Mouse (Mus musculus) neural tube, embryonic 15.5 days (tissue): ENCODE measurements around the gene Dpysl4. TPM values are rescaled to one million over a fixed set of nuclear protein-coding genes. Genes with fewer than 3 reads are reported as not detected.

Source experiments
- ATAC-seq: fragments of 200-750 bp; cut with Nextera tagmentation; 2 replicates; pipeline ENCODE4 v1.8.0; 2017; ENCODE audit warnings: mild to moderate bottlenecking, moderate TSS enrichment, moderate library complexity; ENCODE audit not compliant: low FRiP score
- H3K27ac ChIP-seq: fragments of 300-500 bp; sonication (generic); replicated peaks from 2 replicates; pipeline ENCODE4 v1.5.1; 2015; ENCODE audit warnings: mild to moderate bottlenecking, inconsistent platforms
- H3K27me3 ChIP-seq: fragments of 300-500 bp; sonication (generic); replicated peaks from 2 replicates; pipeline ENCODE4 v1.6.1; 2015; ENCODE audit warnings: inconsistent platforms
- H3K36me3 ChIP-seq: fragments of 300-500 bp; sonication (generic); 2 replicates; pipeline ENCODE4 v1.6.1; 2015; ENCODE audit warnings: inconsistent platforms
- H3K4me1 ChIP-seq: fragments of 300-500 bp; sonication (generic); 2 replicates; pipeline ENCODE4 v1.6.1; 2015; ENCODE audit warnings: inconsistent platforms
- H3K4me2 ChIP-seq: fragments of 300-500 bp; sonication (generic); 2 replicates; pipeline ENCODE4 v1.6.1; 2015; ENCODE audit warnings: inconsistent platforms, mild to moderate bottlenecking, moderate library complexity
- H3K4me3 ChIP-seq: fragments of 300-500 bp; sonication (generic); replicated peaks from 2 replicates; pipeline ENCODE4 v1.5.1; 2015; ENCODE audit warnings: mild to moderate bottlenecking, inconsistent platforms
- H3K9ac ChIP-seq: fragments of 300-500 bp; sonication (generic); replicated peaks from 2 replicates; pipeline ENCODE4 v1.6.1; 2015; ENCODE audit warnings: mild to moderate bottlenecking, inconsistent platforms
- H3K9me3 ChIP-seq: fragments of 300-500 bp; sonication (generic); replicated peaks from 2 replicates; pipeline ENCODE4 v1.6.1; 2016; ENCODE audit warnings: inconsistent platforms
- WGBS: fragments of 180-500 bp; shearing (Covaris S2); methylation state at CpG from one replicate; pipeline ENCODE4 v1.1.7; 2015; ENCODE audit warnings: mixed read lengths; 5-methylcytosine and 5-hydroxymethylcytosine counted together
- polyA plus RNA-seq: library from polyadenylated mRNA; unstranded; fragments of >200 nt; fragmentation: Nextera tagmentation; extraction: Ambion mirVana; gene quantifications from 2 replicates; pipeline ENCODE4 v1.2.1, GENCODE M21; 2015

Gene Dpysl4
- polyA plus RNA-seq, 1 experiment from 2014 or later, result 181 TPM

GRCm38 (mm10) chr7:139101286-139101804, 15.5 kb downstream of the Dpysl4 start:
- Histone ChIP-seq H3K4me3 (no peak overlapping the region), H3K27ac (peak overlapping the region; percentile 45; the same call in 1 of the 2 replicates), H3K36me3 (peaks cover 45% of the 10 kb centered on the region), H3K4me2 (no peak overlapping the region), H3K4me1 (no peaks in the 10 kb centered on the region), H3K27me3 (no peaks in the 10 kb centered on the region), H3K9me3 (no peaks in the 10 kb centered on the region), H3K9ac (no peak overlapping the region)
- no peak for ATAC-seq
- WGBS, result 84% methylated on average over 10 of the region's 10 CpGs

DNA sequence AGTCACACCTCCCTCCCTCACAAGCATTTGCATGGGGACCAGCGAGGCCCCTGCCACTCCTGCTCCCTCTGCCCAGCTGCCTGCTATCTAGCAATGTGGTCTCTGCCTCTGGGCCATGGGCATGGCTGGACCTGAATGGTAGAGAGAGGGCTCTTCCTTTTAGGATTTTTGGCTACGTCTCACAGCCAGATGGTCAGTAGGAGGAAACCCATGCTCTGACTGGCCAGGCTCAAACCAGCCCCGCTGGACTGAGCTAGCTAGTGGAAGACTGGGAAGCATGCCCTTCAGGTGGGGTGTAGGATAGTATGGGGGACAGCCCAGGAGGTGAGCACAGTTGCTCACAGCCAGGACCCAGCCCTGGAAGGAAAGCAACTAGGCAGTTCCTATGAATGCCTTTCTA, 16.0 kb downstream of the Dpysl4 start:
- peaks cover 41% of the 10 kb centered on the region for H3K36me3 ChIP-seq
- WGBS, result 68% methylated on average over 3 of the region's 3 CpGs
- H3K9ac ChIP-seq, result no peak overlapping the region
- ATAC-seq, result no peak
- H3K27me3 ChIP-seq, result no peaks in the 10 kb centered on the region
- H3K27ac ChIP-seq, result 0 out of 2 replicates have a peak overlapping the region, but pooled peaks have one; percentile 13
- H3K4me1 ChIP-seq, result no peaks in the 10 kb centered on the region
- no peak overlapping the region for H3K4me2 ChIP-seq
- H3K9me3 ChIP-seq, result no peaks in the 10 kb centered on the region
- no peak overlapping the region for H3K4me3 ChIP-seq

GRCm38 (mm10) chr7:139103960-139104381, 18.2 kb downstream of the Dpysl4 start:
- WGBS, result 50% methylated on average over 10 of the region's 10 CpGs
- Histone ChIP-seq H3K9me3 (no peaks in the 10 kb centered on the region), H3K27me3 (no peaks in the 10 kb centered on the region), H3K9ac (no peak overlapping the region), H3K4me3 (no peak overlapping the region), H3K27ac (no peak overlapping the region), H3K4me2 (no peak overlapping the region), H3K4me1 (no peaks in the 10 kb centered on the region), H3K36me3 (peaks cover 24% of the 10 kb centered on the region)
- 0 out of 2 replicates have a peak, but pooled peaks have one; percentile 29 for ATAC-seq

- H3K4me1 ChIP-seq, result no peaks in the 10 kb centered on the region
- no peaks in the 10 kb centered on the region for H3K27me3 ChIP-seq
- H3K9me3 ChIP-seq, result no peaks in the 10 kb centered on the region
- ATAC-seq, result no peak
- H3K4me3 ChIP-seq, result no peak overlapping the region
- H3K27ac ChIP-seq, result no peak overlapping the region
- WGBS, result 88% methylated on average over 5 of the region's 5 CpGs
- peaks cover 14% of the 10 kb centered on the region for H3K36me3 ChIP-seq
- H3K9ac ChIP-seq, result no peak overlapping the region
- H3K4me2 ChIP-seq, result no peak overlapping the region
Measured at GRCm38 (mm10) chr7:139105076-139105475, 19.3 kb downstream of the Dpysl4 start.

GRCm38 (mm10) chr7:139105705-139106104, 19.9 kb downstream of the Dpysl4 start:
- no peak for ATAC-seq
- Histone ChIP-seq H3K27me3 (no peaks in the 10 kb centered on the region), H3K4me1 (no peaks in the 10 kb centered on the region), H3K27ac (no peak overlapping the region), H3K9ac (no peak overlapping the region), H3K4me2 (no peak overlapping the region), H3K9me3 (no peaks in the 10 kb centered on the region), H3K36me3 (peaks cover 8% of the 10 kb centered on the region), H3K4me3 (no peak overlapping the region)
- 83% methylated on average over 7 of the region's 7 CpGs for WGBS

GRCm38 (mm10) chr7:139107908-139108650, 22.3 kb downstream of the Dpysl4 start:
- Histone ChIP-seq H3K4me3 (no peak overlapping the region), H3K4me2 (no peak overlapping the region), H3K9me3 (no peaks in the 10 kb centered on the region), H3K9ac (no peak overlapping the region), H3K36me3 (no peaks in the 10 kb centered on the region), H3K27me3 (no peaks in the 10 kb centered on the region), H3K4me1 (no peaks in the 10 kb centered on the region), H3K27ac (no peak overlapping the region)
- ATAC-seq, result no peak
- WGBS, result 86% methylated on average over 9 of the region's 9 CpGs

GRCm38 (mm10) chr7:139119152-139119774, 33.5 kb downstream of the Dpysl4 start:
- ATAC-seq, result peak; percentile 68
- Histone ChIP-seq H3K4me2 (no peak overlapping the region), H3K4me3 (no peak overlapping the region), H3K4me1 (no peaks in the 10 kb centered on the region), H3K9ac (no peak overlapping the region), H3K27ac (no peak overlapping the region), H3K36me3 (no peaks in the 10 kb centered on the region), H3K27me3 (no peaks in the 10 kb centered on the region), H3K9me3 (no peaks in the 10 kb centered on the region)
- 43% methylated on average over 13 of the region's 13 CpGs for WGBS

- no peaks in the 10 kb centered on the region for H3K27me3 ChIP-seq
- WGBS, result 82% methylated on average over 2 of the region's 2 CpGs
- ATAC-seq, result peak; percentile 8; the same call in 1 of the 2 replicates
Measured at GRCm38 (mm10) chr7:139119775-139120153, 34.0 kb downstream of the Dpysl4 start.

DNA sequence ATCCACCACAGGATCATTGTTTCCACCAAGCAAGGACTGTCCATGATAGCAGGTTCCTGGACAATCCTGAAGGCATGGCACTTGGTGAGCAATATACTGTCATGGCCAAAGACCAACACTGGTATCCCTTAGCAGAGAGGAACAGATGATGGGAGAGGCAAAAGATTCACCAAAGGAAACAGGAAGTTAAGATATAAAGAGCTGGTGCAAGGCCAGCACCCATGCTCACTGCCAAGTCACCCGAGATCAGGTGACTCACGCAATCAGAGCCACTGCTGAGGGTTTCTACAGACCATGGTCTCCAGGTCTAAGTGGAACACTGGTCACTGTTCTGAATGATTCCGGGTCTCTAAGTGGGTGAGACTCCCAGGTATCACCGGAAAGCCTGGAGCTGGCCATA, 40.1 kb downstream of the Dpysl4 start:
- H3K4me2 ChIP-seq, result no peak overlapping the region
- no peaks in the 10 kb centered on the region for H3K27me3 ChIP-seq
- no peaks in the 10 kb centered on the region for H3K9me3 ChIP-seq
- no peaks in the 10 kb centered on the region for H3K36me3 ChIP-seq
- 96% methylated on average over 4 of the region's 4 CpGs for WGBS
- peaks cover 9% of the 10 kb centered on the region for H3K4me1 ChIP-seq
- no peak overlapping the region for H3K27ac ChIP-seq
- H3K4me3 ChIP-seq, result no peak overlapping the region
- no peak for ATAC-seq
- H3K9ac ChIP-seq, result no peak overlapping the region

More at GRCm38 (mm10) chr7:139119775-139120153, 34.0 kb downstream of the Dpysl4 start:
- Histone ChIP-seq H3K27ac (no peak overlapping the region), H3K9me3 (no peaks in the 10 kb centered on the region), H3K4me1 (no peaks in the 10 kb centered on the region), H3K4me3 (no peak overlapping the region), H3K36me3 (no peaks in the 10 kb centered on the region), H3K4me2 (no peak overlapping the region), H3K9ac (no peak overlapping the region)

DNA sequence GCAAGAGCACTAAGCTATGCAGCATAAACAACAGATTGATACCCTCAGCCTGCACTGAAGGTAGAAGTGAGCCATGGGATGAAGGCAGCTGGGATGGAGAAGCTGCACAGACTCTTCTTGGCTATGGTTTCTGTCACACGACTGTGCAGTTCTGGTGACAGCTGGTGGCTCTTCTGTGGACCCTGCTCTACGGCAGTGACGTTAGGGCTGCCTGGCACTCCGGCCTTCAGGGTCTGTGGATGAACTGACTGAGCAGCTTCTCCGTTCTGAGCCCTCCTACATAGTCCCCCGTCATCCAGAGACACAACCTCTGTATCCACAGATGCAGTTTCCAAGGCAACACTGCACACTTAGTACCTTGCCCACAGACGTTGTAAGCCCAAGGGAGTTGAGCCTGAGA, 40.7 kb downstream of the Dpysl4 start:
- peaks cover 9% of the 10 kb centered on the region for H3K4me1 ChIP-seq
- no peak for ATAC-seq
- no peak overlapping the region for H3K4me2 ChIP-seq
- no peak overlapping the region for H3K9ac ChIP-seq
- H3K4me3 ChIP-seq, result no peak overlapping the region
- WGBS, result 72% methylated on average over 7 of the region's 7 CpGs
- H3K27ac ChIP-seq, result no peak overlapping the region
- no peaks in the 10 kb centered on the region for H3K36me3 ChIP-seq
- no peaks in the 10 kb centered on the region for H3K9me3 ChIP-seq
- H3K27me3 ChIP-seq, result no peaks in the 10 kb centered on the region

DNA sequence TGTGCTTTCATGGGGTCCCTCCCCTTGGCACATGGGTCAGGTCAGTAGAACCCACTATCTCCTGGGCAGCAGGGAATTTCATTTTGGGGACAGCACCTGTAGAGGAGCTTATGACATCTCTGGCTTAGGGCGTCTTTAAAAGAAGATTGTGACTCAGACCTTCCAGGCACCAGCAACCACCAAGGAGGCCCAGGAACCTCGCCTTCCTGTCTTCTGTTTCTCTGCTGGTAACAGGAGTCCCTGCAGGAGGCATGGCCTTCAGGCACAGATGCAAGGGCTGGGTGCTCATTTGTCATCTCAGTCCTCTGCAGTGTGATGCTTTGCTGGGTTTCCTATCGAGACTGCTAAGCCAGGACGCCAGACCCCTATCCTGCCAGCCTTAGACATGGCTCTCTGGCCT, 43.2 kb downstream of the Dpysl4 start:
- Histone ChIP-seq H3K4me3 (no peak overlapping the region), H3K4me2 (no peak overlapping the region), H3K36me3 (no peaks in the 10 kb centered on the region), H3K9ac (no peak overlapping the region), H3K27me3 (no peaks in the 10 kb centered on the region), H3K9me3 (no peaks in the 10 kb centered on the region), H3K27ac (no peak overlapping the region), H3K4me1 (peaks cover 9% of the 10 kb centered on the region)
- 89% methylated on average over 4 of the region's 4 CpGs for WGBS
- no peak for ATAC-seq

DNA sequence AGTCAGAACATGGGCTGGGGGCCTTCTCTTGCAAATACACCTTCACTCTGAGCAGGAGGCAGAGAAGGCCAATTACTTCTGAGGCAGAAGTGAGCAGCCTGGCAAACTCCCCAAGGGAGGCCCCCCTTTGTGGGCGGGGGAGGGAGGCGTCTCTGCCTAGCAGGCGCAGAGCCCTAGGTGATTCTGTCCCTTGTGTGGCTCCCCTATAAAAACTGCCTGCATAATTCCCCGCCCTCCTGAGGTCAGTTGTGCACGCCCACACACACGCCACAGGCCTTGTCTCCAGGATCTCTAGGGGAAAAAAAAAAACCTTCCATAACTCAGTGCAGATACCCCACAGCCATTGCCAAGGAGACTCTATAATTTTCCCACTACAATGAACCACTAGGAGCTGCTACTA, 44.6 kb downstream of the Dpysl4 start:
- no peaks in the 10 kb centered on the region for H3K36me3 ChIP-seq
- no peak overlapping the region for H3K4me3 ChIP-seq
- no peaks in the 10 kb centered on the region for H3K9me3 ChIP-seq
- ATAC-seq, result no peak
- 17% methylated on average over 6 of the region's 6 CpGs for WGBS
- no peak overlapping the region for H3K4me2 ChIP-seq
- H3K9ac ChIP-seq, result no peak overlapping the region
- peaks cover 9% of the 10 kb centered on the region for H3K4me1 ChIP-seq
- no peaks in the 10 kb centered on the region for H3K27me3 ChIP-seq
- no peak overlapping the region; the same call in 1 of the 2 replicates for H3K27ac ChIP-seq
